Mouse (Mus musculus) heart, embryonic 13.5 days (tissue): Measurements from ENCODE around the gene Pcbp2. TPM values are rescaled to one million over a fixed set of nuclear protein-coding genes. Genes with fewer than 3 reads are reported as not detected.

Experiments
- ATAC-seq: fragments of 200-750 bp; cut with Nextera tagmentation; 2 replicates; pipeline ENCODE4 v1.8.0; 2017; ENCODE audit warnings: moderate TSS enrichment; ENCODE audit not compliant: insufficient number of reproducible peaks, low FRiP score, low TSS enrichment; ENCODE audit errors: extremely low read depth
- H3K27ac ChIP-seq: fragments of 300-500 bp; sonication (generic); replicated peaks from 2 replicates; pipeline ENCODE4 v1.5.1; 2015; ENCODE audit warnings: moderate library complexity, mild to moderate bottlenecking, inconsistent platforms
- H3K27me3 ChIP-seq: fragments of 300-500 bp; sonication (generic); replicated peaks from 2 replicates; pipeline ENCODE4 v1.6.1; 2015; ENCODE audit warnings: mild to moderate bottlenecking, inconsistent platforms
- H3K36me3 ChIP-seq: fragments of 300-500 bp; sonication (generic); 2 replicates; pipeline ENCODE4 v1.6.1; 2015; ENCODE audit warnings: mild to moderate bottlenecking, inconsistent platforms
- H3K4me1 ChIP-seq: fragments of 300-500 bp; sonication (generic); 2 replicates; pipeline ENCODE4 v1.6.1; 2015; ENCODE audit warnings: inconsistent platforms
- H3K4me2 ChIP-seq: fragments of 300-500 bp; sonication (generic); 2 replicates; pipeline ENCODE4 v1.6.1; 2015; ENCODE audit warnings: inconsistent platforms, mild to moderate bottlenecking, moderate library complexity
- H3K4me3 ChIP-seq: fragments of 300-500 bp; sonication (generic); 2 replicates; pipeline ENCODE4 v1.5.1; 2015; ENCODE audit warnings: moderate library complexity, mild to moderate bottlenecking, inconsistent platforms
- H3K9ac ChIP-seq: fragments of 300-500 bp; sonication (generic); 2 replicates; pipeline ENCODE4 v1.6.1; 2015; ENCODE audit warnings: inconsistent platforms, mild to moderate bottlenecking, moderate library complexity
- H3K9me3 ChIP-seq: fragments of 300-500 bp; sonication (generic); 2 replicates; pipeline ENCODE4 v1.6.1; 2016; ENCODE audit warnings: inconsistent platforms
- WGBS: fragments of 180-500 bp; shearing (Covaris S2); methylation state at CpG from one replicate; pipeline ENCODE4 v1.1.7; 2015; ENCODE audit warnings: mixed read lengths; 5-methylcytosine and 5-hydroxymethylcytosine counted together
- polyA plus RNA-seq: library from polyadenylated mRNA; unstranded; fragments of >200 nt; fragmentation: Nextera tagmentation; extraction: Ambion mirVana; gene quantifications from 2 replicates; pipeline ENCODE4 v1.2.1, GENCODE M21; 2015

Pcbp2 gene
- polyA plus RNA-seq, 1 experiment from 2014 or later: 141 TPM

GRCm38 (mm10) chr15:102508336-102508735, 38.0 kb downstream of the Pcbp2 start:
- no peaks in the 10 kb centered on the region for H3K27me3 ChIP-seq
- H3K4me2 ChIP-seq: no peak overlapping the region
- 80% methylated on average over 3 of the region's 3 CpGs for WGBS
- H3K4me1 ChIP-seq: peaks cover 50% of the 10 kb centered on the region
- H3K27ac ChIP-seq: no peak overlapping the region
- no peak for ATAC-seq
- no peak overlapping the region for H3K9ac ChIP-seq
- H3K36me3 ChIP-seq: peaks cover 26% of the 10 kb centered on the region
- H3K4me3 ChIP-seq: no peak overlapping the region
- no peaks in the 10 kb centered on the region for H3K9me3 ChIP-seq

- ATAC-seq: no peak
- H3K4me1 ChIP-seq: peaks cover 47% of the 10 kb centered on the region
- H3K36me3 ChIP-seq: peaks cover 9% of the 10 kb centered on the region
- no peaks in the 10 kb centered on the region for H3K27me3 ChIP-seq
- H3K9me3 ChIP-seq: no peaks in the 10 kb centered on the region
- H3K4me2 ChIP-seq: peak overlapping the region; percentile 79
- WGBS: 5% methylated on average over 9 of the region's 9 CpGs
- H3K4me3 ChIP-seq: peak overlapping the region; percentile 62
- peak overlapping the region; percentile 79 for H3K27ac ChIP-seq
- peak overlapping the region; percentile 82 for H3K9ac ChIP-seq
Measured at GRCm38 (mm10) chr15:102510110-102510509, 39.8 kb downstream of the Pcbp2 start.

GRCm38 (mm10) chr15:102510590-102511284, 40.4 kb downstream of the Pcbp2 start:
- peak overlapping the region; percentile 79 for H3K27ac ChIP-seq
- peaks cover 6% of the 10 kb centered on the region; the same call in 1 of the 2 replicates for H3K36me3 ChIP-seq
- no peaks in the 10 kb centered on the region for H3K9me3 ChIP-seq
- ATAC-seq: peak; percentile 95
- peak overlapping the region; percentile 62 for H3K4me3 ChIP-seq
- 3% methylated on average over 34 of the region's 34 CpGs for WGBS
- peak overlapping the region; percentile 82 for H3K9ac ChIP-seq
- H3K4me2 ChIP-seq: peak overlapping the region; percentile 79
- H3K4me1 ChIP-seq: peaks cover 47% of the 10 kb centered on the region
- H3K27me3 ChIP-seq: no peaks in the 10 kb centered on the region

DNA sequence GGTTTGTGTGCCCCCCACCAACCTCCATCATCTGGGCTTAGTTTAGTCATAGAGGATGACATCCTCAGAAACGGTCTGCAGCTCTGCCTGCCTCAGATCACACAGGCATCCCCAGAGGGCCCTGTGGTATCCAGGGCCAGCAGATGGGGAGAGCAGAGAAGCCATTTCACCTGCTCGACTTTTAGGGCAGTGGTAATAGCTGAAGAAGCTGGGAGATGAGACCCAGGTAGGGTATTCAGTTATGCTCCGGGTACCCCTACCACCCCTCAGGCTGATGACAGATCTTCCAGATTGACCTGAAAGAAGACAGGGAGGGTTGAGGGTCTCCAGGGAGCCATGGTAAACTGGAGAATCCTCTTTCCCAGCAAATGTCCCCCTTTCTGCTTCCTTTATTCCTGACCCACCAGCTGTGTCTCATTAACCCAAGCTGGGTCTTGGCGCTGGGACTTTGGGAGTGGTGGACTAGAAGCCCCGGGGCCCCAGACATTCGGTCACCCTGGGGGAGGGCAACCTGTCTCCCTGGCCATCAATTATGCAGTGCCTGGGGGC, 41.0 kb downstream of the Pcbp2 start:
- peak overlapping the region; percentile 82 for H3K9ac ChIP-seq
- H3K4me2 ChIP-seq: peak overlapping the region; percentile 79
- H3K27ac ChIP-seq: peak overlapping the region; percentile 79
- H3K9me3 ChIP-seq: no peaks in the 10 kb centered on the region
- H3K4me3 ChIP-seq: peak overlapping the region; percentile 62
- peaks cover 47% of the 10 kb centered on the region for H3K4me1 ChIP-seq
- peaks cover 6% of the 10 kb centered on the region; the same call in 1 of the 2 replicates for H3K36me3 ChIP-seq
- 17% methylated on average over 6 of the region's 6 CpGs for WGBS
- no peaks in the 10 kb centered on the region for H3K27me3 ChIP-seq
- ATAC-seq: no peak

DNA sequence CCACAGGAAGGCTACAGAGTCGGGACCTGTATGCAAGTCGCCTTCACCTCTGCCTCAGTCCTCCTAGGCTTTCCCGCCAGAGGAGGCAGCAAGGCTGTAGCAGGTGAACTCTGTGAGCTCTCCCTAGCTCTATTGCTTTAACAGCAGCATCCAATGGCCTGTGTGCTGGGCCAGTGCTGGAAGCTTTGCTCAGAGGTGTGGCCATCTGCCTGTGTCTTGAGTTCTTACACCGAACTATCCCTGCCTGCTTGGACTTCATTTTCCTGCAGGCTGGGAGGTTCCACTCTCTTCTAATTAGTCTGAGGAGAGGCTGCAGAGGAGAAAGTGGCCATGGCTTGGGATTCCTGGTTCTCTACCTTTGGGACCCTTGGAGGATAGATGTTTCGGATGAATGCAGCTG, 41.7 kb downstream of the Pcbp2 start:
- 0 out of 2 replicates have a peak overlapping the region, but pooled peaks have one; percentile 79 for H3K4me2 ChIP-seq
- H3K27me3 ChIP-seq: no peaks in the 10 kb centered on the region
- no peak overlapping the region for H3K27ac ChIP-seq
- no peak overlapping the region for H3K4me3 ChIP-seq
- peaks cover 48% of the 10 kb centered on the region for H3K4me1 ChIP-seq
- no peaks in the 10 kb centered on the region for H3K9me3 ChIP-seq
- peaks cover 6% of the 10 kb centered on the region; the same call in 1 of the 2 replicates for H3K36me3 ChIP-seq
- 41% methylated on average over 5 of the region's 5 CpGs for WGBS
- H3K9ac ChIP-seq: peak overlapping the region; percentile 82
- no peak for ATAC-seq

DNA sequence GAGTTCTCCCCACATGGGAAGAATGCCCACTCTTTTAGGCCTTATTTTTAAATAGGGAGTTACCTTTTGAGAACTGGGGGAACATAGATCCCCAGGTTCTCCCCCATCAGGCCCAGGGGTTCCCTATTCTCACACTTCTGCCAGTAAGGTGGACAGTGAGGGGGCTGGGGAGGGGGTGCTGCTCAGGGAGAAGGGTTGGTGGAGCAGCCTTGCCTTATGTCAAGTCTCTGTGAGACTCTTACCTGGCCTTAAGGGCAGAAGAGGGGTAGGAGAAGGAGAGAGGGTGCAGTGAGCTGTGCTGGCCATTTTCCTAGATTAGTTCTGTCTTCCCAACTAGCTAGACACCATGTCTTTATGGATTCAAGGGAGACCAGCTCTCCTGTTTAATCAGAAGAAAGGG, 42.1 kb downstream of the Pcbp2 start:
- H3K4me1 ChIP-seq: peaks cover 48% of the 10 kb centered on the region
- no peak overlapping the region for H3K27ac ChIP-seq
- no peaks in the 10 kb centered on the region for H3K27me3 ChIP-seq
- no peak overlapping the region for H3K4me2 ChIP-seq
- H3K9me3 ChIP-seq: no peaks in the 10 kb centered on the region
- peaks cover 3% of the 10 kb centered on the region; the same call in 1 of the 2 replicates for H3K36me3 ChIP-seq
- H3K4me3 ChIP-seq: no peak overlapping the region
- no peak overlapping the region; the same call in 1 of the 2 replicates for H3K9ac ChIP-seq
- ATAC-seq: no peak

DNA sequence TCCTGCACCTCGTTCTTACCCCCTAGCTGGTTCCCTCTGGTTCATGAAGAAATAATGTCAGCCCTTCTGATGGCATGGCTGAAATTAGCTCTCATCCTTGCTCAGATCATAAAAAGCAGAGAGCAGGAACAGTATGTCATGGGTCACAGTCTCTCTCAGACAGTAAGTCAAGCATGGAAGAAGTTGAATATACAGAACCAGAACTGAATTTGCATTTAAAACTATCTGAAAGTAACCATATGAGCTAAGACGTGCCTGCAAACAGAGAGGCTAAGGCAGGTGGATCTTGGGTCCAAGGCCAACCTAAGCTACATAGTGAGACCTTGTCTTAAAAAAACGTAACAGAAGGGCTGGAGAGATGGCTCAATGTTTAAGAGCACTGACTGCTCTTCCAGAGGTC, 42.7 kb downstream of the Pcbp2 start:
- no peak overlapping the region for H3K4me2 ChIP-seq
- no peaks in the 10 kb centered on the region for H3K9me3 ChIP-seq
- 76% methylated on average over 3 of the region's 3 CpGs for WGBS
- ATAC-seq: no peak
- H3K4me3 ChIP-seq: no peak overlapping the region
- H3K27me3 ChIP-seq: no peaks in the 10 kb centered on the region
- no peak overlapping the region for H3K27ac ChIP-seq
- peak overlapping the region; percentile 28; the same call in 1 of the 2 replicates for H3K9ac ChIP-seq
- H3K4me1 ChIP-seq: peaks cover 48% of the 10 kb centered on the region
- H3K36me3 ChIP-seq: no peaks in the 10 kb centered on the region

DNA sequence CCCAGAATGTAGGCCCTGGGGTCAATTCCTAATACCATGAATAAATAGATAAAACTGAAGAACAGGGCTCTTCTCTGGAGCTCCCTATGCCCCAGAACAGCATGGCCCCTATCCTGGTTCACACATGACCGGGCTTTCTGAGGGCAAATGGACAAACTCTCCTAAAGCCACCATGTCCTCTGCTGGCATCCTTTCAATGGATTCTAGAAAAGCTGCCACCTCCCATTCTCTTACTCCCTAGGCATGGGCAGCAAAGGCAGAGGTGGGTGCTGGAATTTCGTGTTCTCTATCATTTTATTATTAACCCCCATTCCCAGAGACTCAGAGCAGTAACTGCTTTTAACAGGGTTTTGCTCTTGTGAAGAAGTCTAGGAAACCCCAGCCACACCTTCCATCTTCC, 44.9 kb downstream of the Pcbp2 start:
- Histone ChIP-seq H3K36me3 (no peaks in the 10 kb centered on the region), H3K4me2 (peak overlapping the region; percentile 93; the same call in 1 of the 2 replicates), H3K4me3 (no peak overlapping the region), H3K4me1 (peaks cover 48% of the 10 kb centered on the region), H3K27ac (no peak overlapping the region), H3K27me3 (no peaks in the 10 kb centered on the region), H3K9ac (no peak overlapping the region; the same call in 1 of the 2 replicates), H3K9me3 (no peaks in the 10 kb centered on the region)
- no peak for ATAC-seq
- whole genome bisulfite sequencing: 84% methylated on average over 2 of the region's 2 CpGs

GRCm38 (mm10) chr15:102515791-102516190, 45.5 kb downstream of the Pcbp2 start:
- Histone ChIP-seq H3K27me3 (no peaks in the 10 kb centered on the region), H3K9me3 (no peaks in the 10 kb centered on the region), H3K27ac (peak overlapping the region; percentile 91; the same call in 1 of the 2 replicates), H3K4me1 (peaks cover 53% of the 10 kb centered on the region), H3K9ac (peak overlapping the region; percentile 80), H3K4me2 (peak overlapping the region; percentile 93), H3K36me3 (peaks cover 4% of the 10 kb centered on the region; the same call in 1 of the 2 replicates), H3K4me3 (peak overlapping the region; percentile 79)
- WGBS: 50% methylated on average over 4 of the region's 4 CpGs
- no peak for ATAC-seq

DNA sequence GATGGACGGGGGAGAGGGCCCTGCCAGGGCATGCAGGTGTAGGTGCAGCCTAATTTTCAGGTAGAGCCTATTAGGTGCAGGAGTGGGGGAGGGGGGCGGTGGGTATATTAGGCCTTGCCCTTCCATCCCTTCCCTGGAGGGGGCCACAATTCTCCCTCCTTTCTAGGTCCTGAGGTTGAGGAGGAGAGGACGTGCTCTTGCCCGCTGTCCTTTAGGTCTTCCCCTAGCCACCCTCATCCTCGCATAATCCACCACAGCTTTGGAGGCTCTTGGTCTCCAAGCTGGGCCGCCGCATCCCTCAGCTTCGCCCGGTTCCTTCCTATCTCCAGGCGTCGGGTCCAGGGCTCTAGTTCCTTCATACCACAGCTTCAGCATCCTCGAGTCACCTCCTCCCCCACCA, 46.0 kb downstream of the Pcbp2 start:
- 1% methylated on average over 12 of the region's 12 CpGs for WGBS
- no peak for ATAC-seq
- Histone ChIP-seq H3K4me1 (peaks cover 51% of the 10 kb centered on the region), H3K4me3 (peak overlapping the region; percentile 79), H3K4me2 (peak overlapping the region; percentile 93), H3K27me3 (no peaks in the 10 kb centered on the region), H3K27ac (peak overlapping the region; percentile 91), H3K36me3 (peaks cover 9% of the 10 kb centered on the region), H3K9me3 (no peaks in the 10 kb centered on the region), H3K9ac (peak overlapping the region; percentile 80)

GRCm38 (mm10) chr15:102516728-102517404, 46.5 kb downstream of the Pcbp2 start, which contains the start of gene Map3k12:
Gene Map3k12 (minus strand): TSS chr15:102517064.
- Histone ChIP-seq H3K27me3 (no peaks in the 10 kb centered on the region), H3K9me3 (no peaks in the 10 kb centered on the region), H3K27ac (peak within 1 kb of the TSS; percentile 97), H3K4me2 (peak within 1 kb of the TSS; percentile 93), H3K36me3 (peaks cover 14% of the 10 kb centered on the region), H3K9ac (peak within 1 kb of the TSS; percentile 80), H3K4me1 (peaks cover 46% of the 10 kb centered on the region), H3K4me3 (peak within 1 kb of the TSS; percentile 79)
- ATAC-seq: no peak
- WGBS: under 1% methylated on average over 42 of the region's 43 CpGs
